Mouse (Mus musculus) C2C12 (cell line): ENCODE data around the gene Ccnq. TPM values are rescaled to one million over a fixed set of nuclear protein-coding genes. Genes with fewer than 3 reads are reported as not detected.

Experiments
- H3K27me3 ChIP-seq: one replicate; pipeline ENCODE4 v1.6.1; 2011; ENCODE audit not compliant: control insufficient read depth, insufficient read depth, insufficient read length
- H3K36me3 ChIP-seq: one replicate; pipeline ENCODE4 v1.6.1; 2011; ENCODE audit not compliant: control insufficient read depth, insufficient read depth
- H3K4me3 ChIP-seq: one replicate; pipeline ENCODE4 v1.5.1; 2011; ENCODE audit warnings: mild to moderate bottlenecking, control low read depth; ENCODE audit not compliant: poor library complexity, insufficient read depth, severe bottlenecking
- H3K79me2 ChIP-seq: one replicate; pipeline ENCODE4 v1.6.1; 2011; ENCODE audit not compliant: control insufficient read depth, insufficient read depth
- H3K79me3 ChIP-seq: one replicate; pipeline ENCODE4 v1.6.1; 2011; ENCODE audit warnings: low read depth, control low read depth
- H3ac ChIP-seq: one replicate; pipeline ENCODE3; 2011; ENCODE audit warnings: low read depth; ENCODE audit not compliant: control insufficient read depth, insufficient read length
- CEBPB ChIP-seq: IDR thresholded peaks from one replicate; pipeline ENCODE4 v1.6.1; 2011; ENCODE audit warnings: low read depth, mild to moderate bottlenecking, control low read depth, moderate library complexity
- CTCF ChIP-seq: IDR thresholded peaks from one replicate; pipeline ENCODE4 v1.5.1; 2011; ENCODE audit not compliant: control insufficient read depth, insufficient read depth, insufficient read length
- FOSL1 ChIP-seq: IDR thresholded peaks from one replicate; pipeline ENCODE4 v1.8.0; 2011; ENCODE audit warnings: mild to moderate bottlenecking, low read length; ENCODE audit not compliant: poor library complexity, insufficient read depth, severe bottlenecking
- MAX ChIP-seq: IDR thresholded peaks from one replicate; pipeline ENCODE4 v1.6.1; 2011; ENCODE audit warnings: mild to moderate bottlenecking, control low read depth
- MYOD1 ChIP-seq: IDR thresholded peaks from one replicate; pipeline ENCODE4 v1.6.1; 2011; ENCODE audit warnings: low read depth; ENCODE audit not compliant: control insufficient read depth, insufficient read length
- MYOG ChIP-seq: IDR thresholded peaks from one replicate; pipeline ENCODE4 v1.6.1; 2011; ENCODE audit not compliant: control insufficient read depth, insufficient read length; ENCODE audit errors: extremely low read depth
- USF1 ChIP-seq: IDR thresholded peaks from one replicate; pipeline ENCODE4 v1.6.1; 2011; ENCODE audit warnings: low read depth, mild to moderate bottlenecking, control low read depth, moderate library complexity
- long read RNA-seq, 2 experiments: library from polyadenylated mRNA; unstranded; transcript quantifications; one replicate each; pipeline ENCODE4 v2.0.0; 2019 to 2020
- polyA plus RNA-seq: library from polyadenylated mRNA; unstranded; fragments of >200 nt; fragmentation: generic; extraction: Trizol; gene quantifications from one replicate; pipeline ENCODE4 v1.2.1, GENCODE M21; 2012; ENCODE audit warnings: missing spikeins

The Ccnq gene
- 29.8 TPM for polyA plus RNA-seq
- long read RNA-seq, experiment 1, transcript Ccnq-201 (1 exons, 1,224 nt): major isoform, 37 of 37 reads
- long read RNA-seq, experiment 1, partial matches to known transcripts: 0 of 37 reads
- long read RNA-seq, experiment 1, other reads (novel, unspliced or antisense): 0 of 37 reads
- long read RNA-seq, experiment 2, transcript Ccnq-201 (1 exons, 1,224 nt): major isoform, 26 of 27 reads
- long read RNA-seq, experiment 2, partial matches to known transcripts: 0 of 27 reads
- long read RNA-seq, experiment 2, other reads (novel, unspliced or antisense): 1 of 27 reads

GRCm38 (mm10) chr11:78750885-78751842 lies at the start of gene Ccnq:
Gene Ccnq (minus strand): TSS chr11:78751729.
- H3K79me2 ChIP-seq: peaks cover 21% of the 10 kb centered on the region

DNA sequence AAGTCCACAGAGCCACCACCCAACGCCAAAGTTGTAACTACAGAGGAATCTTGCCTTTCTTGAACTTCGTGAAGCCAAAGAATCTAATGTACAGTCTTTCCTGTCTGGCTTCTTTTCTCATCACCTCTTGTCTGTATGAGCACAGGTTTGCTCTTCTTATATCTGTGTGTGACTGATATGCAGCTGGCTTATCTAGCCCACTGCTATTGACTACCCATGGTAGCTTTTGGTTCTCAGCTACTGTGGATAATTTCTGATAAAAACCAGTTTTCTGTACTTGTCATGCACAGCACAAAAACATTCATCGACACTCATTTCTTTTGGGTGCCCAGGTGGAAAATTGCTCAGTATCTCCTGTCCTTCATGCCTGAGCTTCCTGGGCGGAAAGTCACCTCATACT lies 49.6 kb upstream of the Ccnq start:
- H3K79me3 ChIP-seq: no peaks in the 10 kb centered on the region
- H3K79me2 ChIP-seq: no peaks in the 10 kb centered on the region
- no peak overlapping the region for H3ac ChIP-seq
- no peak for TF ChIP-seq USF1
- TF ChIP-seq MYOG: no peak
- no peak for TF ChIP-seq MAX
- no peak for TF ChIP-seq CEBPB
- TF ChIP-seq CTCF: no peak
- no peak for TF ChIP-seq MYOD1
- TF ChIP-seq FOSL1: no peak
- no peak overlapping the region for H3K4me3 ChIP-seq
- peaks cover 26% of the 10 kb centered on the region for H3K27me3 ChIP-seq
- H3K36me3 ChIP-seq: no peaks in the 10 kb centered on the region

More at GRCm38 (mm10) chr11:78750885-78751842, at the start of gene Ccnq:
- peaks cover 15% of the 10 kb centered on the region for H3K36me3 ChIP-seq
- H3K27me3 ChIP-seq: no peaks in the 10 kb centered on the region
- TF ChIP-seq FOSL1 (no peak), MAX (peak; percentile 49)
- peak within 1 kb of the TSS; percentile 77 for H3K4me3 ChIP-seq
- peak within 1 kb of the TSS; percentile 81 for H3ac ChIP-seq
- peaks cover 8% of the 10 kb centered on the region for H3K79me3 ChIP-seq

DNA sequence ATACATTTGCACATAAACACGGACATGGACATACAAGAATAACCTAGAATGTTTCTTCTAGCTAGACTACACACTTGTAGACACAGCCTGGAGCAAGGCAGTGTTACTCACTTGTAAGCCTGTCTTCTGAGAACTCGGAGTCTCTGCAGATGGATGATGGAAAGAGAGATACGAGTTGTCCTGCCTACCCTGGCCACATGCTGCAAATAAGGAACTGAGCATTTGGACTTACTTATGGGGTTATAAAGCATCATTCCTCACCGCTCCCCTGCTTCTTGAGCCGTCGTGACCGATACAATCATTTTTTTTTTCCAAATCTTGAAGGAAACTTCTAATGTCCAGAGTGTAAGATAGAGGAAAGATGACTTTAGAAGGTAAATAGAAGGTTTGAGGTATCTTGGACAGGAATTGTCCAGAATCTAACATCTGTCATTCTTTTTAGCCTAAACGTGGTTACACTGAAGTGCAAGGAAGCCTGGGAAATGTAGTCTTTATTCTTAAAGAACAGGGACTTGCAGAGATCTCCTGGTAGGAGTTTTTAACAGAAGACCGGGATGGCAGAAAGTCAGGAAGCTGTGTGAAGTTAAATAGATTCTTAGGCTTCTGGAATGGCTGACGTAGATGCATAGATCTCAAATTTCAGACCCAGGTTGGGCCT lies 44.7 kb upstream of the Ccnq start:
- Histone ChIP-seq H3K36me3 (no peaks in the 10 kb centered on the region), H3K79me2 (no peaks in the 10 kb centered on the region), H3K4me3 (no peak overlapping the region), H3ac (no peak overlapping the region), H3K27me3 (peaks cover 13% of the 10 kb centered on the region), H3K79me3 (no peaks in the 10 kb centered on the region)
- TF ChIP-seq MYOG: no peak
- TF ChIP-seq USF1: no peak
- TF ChIP-seq CEBPB: no peak
- TF ChIP-seq MAX: no peak
- TF ChIP-seq CTCF: no peak
- no peak for TF ChIP-seq MYOD1
- no peak for TF ChIP-seq FOSL1

DNA sequence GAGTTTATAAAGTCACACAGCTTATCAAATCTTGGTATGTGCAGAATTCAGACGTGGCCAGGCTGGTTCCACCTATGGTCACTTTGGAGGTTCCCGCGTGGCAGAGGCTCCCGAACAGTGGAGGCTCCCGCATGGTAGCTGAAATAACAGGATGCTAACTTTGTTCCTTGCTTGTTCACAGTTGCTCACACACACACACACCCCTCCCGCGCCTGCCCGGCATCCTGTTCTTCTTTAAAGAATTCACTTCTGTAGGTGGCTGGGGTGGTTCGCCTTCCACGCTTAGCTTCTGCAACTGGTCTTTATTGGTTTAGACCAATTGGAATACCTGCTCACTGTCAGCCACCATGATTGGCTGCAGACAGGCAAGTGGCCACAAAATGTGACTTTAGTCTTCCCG lies 41.6 kb upstream of the Ccnq start:
- H3ac ChIP-seq: no peak overlapping the region
- H3K79me3 ChIP-seq: no peaks in the 10 kb centered on the region
- no peaks in the 10 kb centered on the region for H3K36me3 ChIP-seq
- no peaks in the 10 kb centered on the region for H3K79me2 ChIP-seq
- TF ChIP-seq MYOD1: no peak
- TF ChIP-seq MAX: no peak
- no peak for TF ChIP-seq CTCF
- no peak for TF ChIP-seq USF1
- no peak for TF ChIP-seq MYOG
- TF ChIP-seq FOSL1: no peak
- no peak for TF ChIP-seq CEBPB
- H3K4me3 ChIP-seq: no peak overlapping the region
- peaks cover 21% of the 10 kb centered on the region for H3K27me3 ChIP-seq

GRCm38 (mm10) chr11:78792465-78792864 lies 40.9 kb upstream of the Ccnq start:
- TF ChIP-seq MAX: no peak
- TF ChIP-seq MYOG: no peak
- no peak for TF ChIP-seq FOSL1
- TF ChIP-seq CEBPB: no peak
- TF ChIP-seq MYOD1: no peak
- no peak for TF ChIP-seq CTCF
- no peak for TF ChIP-seq USF1
- Histone ChIP-seq H3K27me3 (peaks cover 21% of the 10 kb centered on the region), H3K79me3 (no peaks in the 10 kb centered on the region)

More at GRCm38 (mm10) chr11:78792465-78792864, 40.9 kb upstream of the Ccnq start:
- no peak overlapping the region for H3K4me3 ChIP-seq
- H3K79me2 ChIP-seq: no peaks in the 10 kb centered on the region
- H3ac ChIP-seq: no peak overlapping the region
- no peaks in the 10 kb centered on the region for H3K36me3 ChIP-seq
